Mouse (Mus musculus) layer of hippocampus, adult 9-11 months (tissue): ENCODE results near the gene Slc16a12.
"Not testable (repeated sequence)": the region's sequence is repeated elsewhere in the genome, so short reads cannot be mapped to it uniquely, and the experiment has no call there.

ENCODE experiments used
- DNase-seq: peaks from one replicate; pipeline ENCODE4 v3.0.0; 2022

Slc16a12 gene

GRCm38 (mm10) chr19:34746688-34747504 is at the start of gene Slc16a12:
Gene Slc16a12, minus strand, starts transcription at chr19:34747289.
- DNase-seq: no peak

DNA sequence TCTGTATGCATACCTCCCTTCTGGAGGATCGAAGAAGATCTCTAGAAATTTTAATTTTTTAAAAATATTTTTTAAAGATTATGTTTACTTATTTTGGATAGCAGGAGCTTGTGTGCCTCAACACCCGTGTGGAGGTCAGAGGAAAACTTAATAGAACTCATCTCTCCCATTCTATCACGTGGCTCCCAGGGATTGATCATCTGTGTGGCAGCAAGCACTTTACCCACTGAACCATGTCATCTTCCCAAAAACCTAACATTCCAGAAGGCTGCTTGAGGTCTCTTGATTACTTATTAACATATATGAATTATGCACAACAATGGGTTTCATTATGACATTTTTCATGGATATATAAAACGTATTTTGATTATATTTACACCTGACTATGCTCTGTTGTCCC is 49.3 kb upstream of the Slc16a12 start:
- no peak for DNase-seq

GRCm38 (mm10) chr19:34782491-34782890 is 35.4 kb upstream of the Slc16a12 start:
- no peak for DNase-seq

- DNase-seq: no peak
These were observed 31.9 kb upstream of the Slc16a12 start for GRCm38 (mm10) chr19:34778993-34779392.

DNA sequence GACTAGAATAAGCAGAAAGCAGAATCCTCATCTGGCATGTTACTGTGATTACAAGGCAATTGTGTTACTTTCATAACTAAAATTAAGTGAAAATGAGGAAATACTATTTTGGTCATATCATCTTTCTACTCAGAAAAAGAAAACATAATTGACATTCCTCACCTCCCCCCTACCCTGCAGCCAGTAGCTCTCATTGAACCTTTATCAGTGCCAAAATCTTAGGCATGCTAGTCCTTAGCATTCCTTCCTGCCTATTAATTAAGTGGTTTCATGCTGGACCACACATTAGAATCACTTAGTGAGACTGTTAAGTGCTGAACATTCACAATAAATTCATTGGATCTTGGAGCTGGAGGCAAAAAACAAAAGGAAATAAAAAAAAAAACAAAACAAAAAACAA is 31.0 kb upstream of the Slc16a12 start:
- no peak for DNase-seq

- DNase-seq: peak; percentile 10
These were observed 25.7 kb upstream of the Slc16a12 start for GRCm38 (mm10) chr19:34772775-34773174.

GRCm38 (mm10) chr19:34770764-34771163 is 23.7 kb upstream of the Slc16a12 start:
- no peak for DNase-seq

- no peak for DNase-seq
These were observed 11.7 kb upstream of the Slc16a12 start for GRCm38 (mm10) chr19:34758754-34759153.

DNA sequence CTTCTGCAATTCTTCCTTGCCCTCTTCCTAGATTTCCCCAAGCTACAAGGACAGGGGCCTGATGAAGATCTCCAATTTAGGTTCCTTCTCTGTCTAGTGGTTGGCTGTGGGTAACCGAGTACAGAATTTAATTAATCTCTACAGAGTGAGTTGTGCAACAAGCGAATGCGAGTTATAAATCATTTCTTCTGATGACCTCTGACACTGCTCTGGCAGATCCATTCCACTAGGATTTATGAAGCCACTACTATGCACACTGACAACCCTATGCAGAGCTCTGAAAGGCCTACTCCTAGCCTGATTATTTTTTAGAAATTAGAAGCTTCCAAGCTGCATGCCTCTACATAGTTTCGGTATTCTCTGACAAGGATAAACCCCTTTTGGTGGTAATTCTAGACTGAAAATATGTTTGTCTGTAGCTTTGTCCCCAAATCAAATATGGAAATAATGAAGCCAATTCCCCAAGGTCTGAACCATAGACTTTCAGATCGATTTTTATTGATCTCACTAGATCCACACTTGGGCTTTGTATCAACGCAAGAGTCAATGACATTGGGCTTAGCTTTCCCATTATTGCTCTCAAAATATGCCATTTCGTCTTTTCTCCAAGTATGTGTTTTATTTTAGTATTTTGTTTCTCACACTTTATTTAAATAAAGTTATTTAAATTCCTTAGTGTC is 9.6 kb upstream of the Slc16a12 start:
- no peak for DNase-seq

- no peak for DNase-seq
These were observed 8.6 kb upstream of the Slc16a12 start for GRCm38 (mm10) chr19:34755680-34756079.

DNA sequence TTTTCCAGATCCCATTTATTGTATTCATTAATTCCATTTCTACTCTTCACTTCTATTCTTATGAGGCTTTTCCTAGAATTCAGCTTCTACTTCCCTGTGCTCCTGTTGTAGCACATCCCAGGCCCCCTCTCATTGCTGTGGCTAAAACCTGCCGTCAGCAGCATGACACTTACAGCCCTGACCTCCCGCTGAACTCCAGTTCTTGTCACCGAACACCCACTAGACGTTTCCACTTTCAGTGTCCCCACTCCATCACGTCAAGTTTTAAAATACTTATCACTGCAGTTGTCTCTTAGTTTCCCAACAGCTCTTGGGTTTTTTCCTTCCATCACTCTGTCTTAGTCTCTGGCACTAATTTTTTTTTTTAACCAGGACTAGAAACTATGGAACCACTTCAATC is 6.2 kb upstream of the Slc16a12 start:
- DNase-seq: no peak

- no peak for DNase-seq
These were observed 5.5 kb upstream of the Slc16a12 start for GRCm38 (mm10) chr19:34752391-34753092.

- DNase-seq: no peak
These were observed 4.1 kb upstream of the Slc16a12 start for GRCm38 (mm10) chr19:34751150-34751549.

GRCm38 (mm10) chr19:34748992-34749391 is 1.9 kb upstream of the Slc16a12 start:
- DNase-seq: no peak

DNA sequence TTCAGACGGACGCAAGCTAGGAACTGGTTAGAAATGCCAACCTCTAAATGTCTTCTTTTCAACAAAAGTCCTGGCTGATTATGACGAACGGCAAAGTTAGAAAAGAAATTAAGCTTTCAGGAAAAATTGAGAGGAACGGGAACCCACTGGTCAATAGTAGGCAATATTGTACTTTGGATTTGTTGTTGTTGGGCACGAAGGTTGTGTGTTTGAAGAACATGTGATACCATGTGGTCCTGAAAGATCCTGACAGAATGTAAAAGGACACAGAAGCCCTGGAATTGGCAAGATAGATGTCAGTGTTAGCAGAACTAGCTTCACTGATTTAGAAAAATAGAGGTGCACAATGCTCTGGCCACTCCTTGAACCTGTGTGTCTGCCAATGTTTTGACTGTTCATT is 880 bp upstream of the Slc16a12 start:
- not testable (repeated sequence) for DNase-seq

- no peak for DNase-seq
These were observed 888 bp downstream of the Slc16a12 start for GRCm38 (mm10) chr19:34746201-34746600.

DNA sequence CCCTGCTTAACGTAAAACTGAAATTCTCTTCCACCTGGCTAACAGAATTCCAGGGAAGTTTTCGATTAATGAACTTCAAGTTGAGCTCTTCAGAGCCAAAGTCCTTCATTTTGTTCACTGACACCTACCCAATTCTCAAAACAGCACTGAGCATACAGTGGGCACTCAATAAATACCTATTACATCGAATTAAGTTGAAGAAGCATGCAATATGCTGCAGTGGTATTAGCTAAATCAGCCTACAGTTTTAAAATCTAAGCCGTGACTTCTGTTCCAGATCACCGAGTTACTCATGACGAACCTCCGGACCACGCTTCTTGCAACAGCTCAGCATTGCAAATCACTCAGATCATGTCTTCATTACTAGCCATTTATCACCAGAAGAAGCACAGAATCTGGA is 2.1 kb downstream of the Slc16a12 start:
- DNase-seq: no peak

DNA sequence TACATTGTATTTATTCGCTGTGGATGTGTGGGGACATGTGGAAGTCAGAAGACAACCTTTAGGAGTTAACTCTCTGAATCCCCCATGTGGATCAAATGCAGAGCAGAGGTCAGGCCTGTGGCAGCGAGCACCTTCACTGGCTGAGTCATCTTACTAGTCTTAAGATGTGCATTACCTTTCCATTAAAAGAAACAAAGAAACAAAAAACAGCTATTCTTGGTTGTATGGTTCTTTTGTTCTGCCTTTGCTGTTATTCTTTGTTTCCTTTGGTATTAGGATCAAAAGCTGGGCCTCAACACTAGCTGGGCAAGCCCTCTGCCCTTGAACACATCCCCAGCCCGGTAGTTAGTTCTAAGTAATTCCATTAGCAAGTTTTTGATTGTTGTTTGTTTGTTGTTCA is 9.2 kb downstream of the Slc16a12 start:
- DNase-seq: no peak

GRCm38 (mm10) chr19:34735900-34736299 is 11.2 kb downstream of the Slc16a12 start:
- no peak for DNase-seq

GRCm38 (mm10) chr19:34733020-34733419 is 14.1 kb downstream of the Slc16a12 start:
- DNase-seq: no peak

DNA sequence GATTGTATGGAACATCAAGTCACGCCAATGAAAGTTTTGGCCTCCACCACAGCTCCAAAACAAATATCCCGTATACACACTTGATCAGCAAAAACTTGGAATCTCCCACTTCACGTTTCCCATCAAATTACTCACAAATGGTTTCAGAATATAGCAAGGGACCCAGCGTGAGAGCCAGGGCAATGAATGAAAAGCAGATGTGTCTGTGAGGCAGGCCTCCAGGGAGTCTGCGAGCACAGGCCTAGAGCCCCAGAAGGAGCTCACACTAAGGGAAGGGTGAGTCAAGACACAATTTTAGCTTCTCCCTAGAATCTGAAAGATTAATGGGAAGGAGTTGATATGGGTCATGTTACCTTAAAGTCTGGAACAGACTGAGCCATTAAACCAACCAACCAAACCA is 15.7 kb downstream of the Slc16a12 start:
- DNase-seq: no peak

- DNase-seq: no peak
These were observed 16.5 kb downstream of the Slc16a12 start for GRCm38 (mm10) chr19:34730584-34730983.

DNA sequence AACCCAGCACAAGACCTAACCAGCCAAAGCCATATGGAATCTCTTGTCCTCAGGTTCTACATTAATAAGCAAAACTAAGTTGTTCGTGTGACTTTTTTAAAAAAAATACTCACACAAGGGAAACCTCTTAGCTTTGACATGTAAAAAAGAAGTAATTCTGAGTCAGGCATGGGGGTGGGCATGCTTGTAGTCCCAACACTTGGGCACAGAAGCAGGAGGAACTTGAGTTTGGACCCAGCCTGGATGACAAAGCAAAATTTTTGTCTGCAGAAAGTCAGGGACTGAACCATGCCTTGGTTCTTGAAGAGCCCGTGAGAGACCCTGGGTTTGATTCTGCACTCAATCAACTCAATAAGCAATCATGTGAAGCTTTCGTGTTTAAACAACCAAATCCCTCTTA is 17.6 kb downstream of the Slc16a12 start:
- no peak for DNase-seq
